Mouse (Mus musculus): Measurements from ENCODE around the gene Mthfd2. TPM values are rescaled to one million over a fixed set of nuclear protein-coding genes. Genes with fewer than 3 reads are reported as not detected.

Gene Mthfd2
- polyA plus RNA-seq, 1 experiment from 2014 or later: 21.0 TPM

- Histone ChIP-seq H3K9ac (peak overlapping the region; percentile 86), H3K4me3 (peak overlapping the region; percentile 86), H3K9me3 (replicated peaks) (no peaks in the 10 kb centered on the region), H3K27me3 (no peaks in the 10 kb centered on the region), H3K36me3 (peaks cover 21% of the 10 kb centered on the region), H3K27ac (no peak overlapping the region), H3K4me1 (replicated peaks) (peaks cover 19% of the 10 kb centered on the region), H3K4me2 (peak overlapping the region; percentile 81)
- 46% methylated on average over 6 of the region's 6 CpGs for WGBS
- no peak for ATAC-seq (replicated peaks; ENCODE audit: insufficient number of reproducible peaks, insufficient read depth, low FRiP score, low read depth)
Measured at GRCm38 (mm10) chr6:83326761-83327160, 1.1 kb upstream of the Mthfd2 start.

GRCm38 (mm10) chr6:83326394-83326736 lies 657 bp upstream of the Mthfd2 start:
- no peak for ATAC-seq (replicated peaks; ENCODE audit: insufficient number of reproducible peaks, insufficient read depth, low FRiP score, low read depth)
- H3K4me3 ChIP-seq: peak overlapping the region; percentile 86

GRCm38 (mm10) chr6:83323652-83324419 lies 1.9 kb downstream of the Mthfd2 start:
- ATAC-seq (replicated peaks; ENCODE audit: insufficient number of reproducible peaks, insufficient read depth, low FRiP score, low read depth): no peak
- whole genome bisulfite sequencing: 58% methylated on average over 8 of the region's 8 CpGs
- peaks cover 19% of the 10 kb centered on the region for H3K4me1 ChIP-seq (replicated peaks)

More at GRCm38 (mm10) chr6:83326394-83326736, 657 bp upstream of the Mthfd2 start:
- Histone ChIP-seq H3K9me3 (replicated peaks) (no peaks in the 10 kb centered on the region), H3K4me2 (peak overlapping the region; percentile 81), H3K9ac (peak overlapping the region; percentile 86), H3K27me3 (no peaks in the 10 kb centered on the region), H3K4me1 (replicated peaks) (peaks cover 19% of the 10 kb centered on the region), H3K27ac (peak overlapping the region; percentile 95), H3K36me3 (peaks cover 17% of the 10 kb centered on the region)
- WGBS: 3% methylated on average over 6 of the region's 6 CpGs

GRCm38 (mm10) chr6:83322794-83323193 lies 2.9 kb downstream of the Mthfd2 start:
- peaks cover 18% of the 10 kb centered on the region for H3K4me1 ChIP-seq (replicated peaks)
- no peak overlapping the region for H3K4me2 ChIP-seq
- WGBS: 63% methylated on average over 2 of the region's 2 CpGs
- H3K27me3 ChIP-seq: no peaks in the 10 kb centered on the region
- H3K27ac ChIP-seq: no peak overlapping the region
- no peak overlapping the region for H3K4me3 ChIP-seq
- H3K9ac ChIP-seq: no peak overlapping the region
- H3K9me3 ChIP-seq (replicated peaks): no peaks in the 10 kb centered on the region
- H3K36me3 ChIP-seq: no peaks in the 10 kb centered on the region
- no peak for ATAC-seq (replicated peaks; ENCODE audit: insufficient number of reproducible peaks, insufficient read depth, low FRiP score, low read depth)

More at GRCm38 (mm10) chr6:83323652-83324419, 1.9 kb downstream of the Mthfd2 start:
- Histone ChIP-seq H3K36me3 (no peaks in the 10 kb centered on the region), H3K4me2 (no peak overlapping the region), H3K9ac (no peak overlapping the region), H3K27ac (no peak overlapping the region), H3K27me3 (no peaks in the 10 kb centered on the region), H3K9me3 (replicated peaks) (no peaks in the 10 kb centered on the region), H3K4me3 (no peak overlapping the region)

GRCm38 (mm10) chr6:83321927-83322326 lies 3.8 kb downstream of the Mthfd2 start:
- no peak for ATAC-seq (replicated peaks; ENCODE audit: insufficient number of reproducible peaks, insufficient read depth, low FRiP score, low read depth)
- no peak overlapping the region for H3K9ac ChIP-seq
- H3K4me1 ChIP-seq (replicated peaks): peaks cover 14% of the 10 kb centered on the region
- H3K27ac ChIP-seq: no peak overlapping the region
- no peaks in the 10 kb centered on the region for H3K36me3 ChIP-seq
- no peak overlapping the region for H3K4me3 ChIP-seq
- WGBS: 46% methylated on average over 1 of the region's 1 CpGs
- H3K9me3 ChIP-seq (replicated peaks): no peaks in the 10 kb centered on the region
- H3K4me2 ChIP-seq: no peak overlapping the region
- no peaks in the 10 kb centered on the region for H3K27me3 ChIP-seq

GRCm38 (mm10) chr6:83317108-83317741 lies 8.5 kb downstream of the Mthfd2 start:
- ATAC-seq (replicated peaks; ENCODE audit: insufficient number of reproducible peaks, insufficient read depth, low FRiP score, low read depth): peak; percentile 98
- WGBS: under 1% methylated on average over 52 of the region's 52 CpGs

GRCm38 (mm10) chr6:83316022-83316421 lies 9.7 kb downstream of the Mthfd2 start:
- H3K36me3 ChIP-seq: no peaks in the 10 kb centered on the region
- H3K9me3 ChIP-seq (replicated peaks): no peaks in the 10 kb centered on the region
- no peak for ATAC-seq (replicated peaks; ENCODE audit: insufficient number of reproducible peaks, insufficient read depth, low FRiP score, low read depth)
- H3K27me3 ChIP-seq: no peaks in the 10 kb centered on the region
- H3K4me2 ChIP-seq: peak overlapping the region; percentile 97; the same call in 1 of the 2 replicates
- no peak overlapping the region for H3K27ac ChIP-seq
- 18% methylated on average over 10 of the region's 10 CpGs for WGBS
- peaks cover 6% of the 10 kb centered on the region for H3K4me1 ChIP-seq (replicated peaks)
- no peak overlapping the region for H3K9ac ChIP-seq
- H3K4me3 ChIP-seq: peak overlapping the region; percentile 89; the same call in 1 of the 2 replicates

More at GRCm38 (mm10) chr6:83317108-83317741, 8.5 kb downstream of the Mthfd2 start:
- peaks cover 6% of the 10 kb centered on the region for H3K4me1 ChIP-seq (replicated peaks)
- peak overlapping the region; percentile 70 for H3K9ac ChIP-seq
- H3K9me3 ChIP-seq (replicated peaks): no peaks in the 10 kb centered on the region
- H3K36me3 ChIP-seq: no peaks in the 10 kb centered on the region
- peak overlapping the region; percentile 97 for H3K4me2 ChIP-seq
- H3K27ac ChIP-seq: 0 out of 2 replicates have a peak overlapping the region, but pooled peaks have one; percentile 36
- H3K4me3 ChIP-seq: peak overlapping the region; percentile 89
- H3K27me3 ChIP-seq: no peaks in the 10 kb centered on the region

GRCm38 (mm10) chr6:83315293-83315692 lies 10.4 kb downstream of the Mthfd2 start:
- H3K27me3 ChIP-seq: no peaks in the 10 kb centered on the region
- H3K27ac ChIP-seq: no peak overlapping the region
- no peaks in the 10 kb centered on the region; the same call in 1 of the 2 replicates for H3K36me3 ChIP-seq
- ATAC-seq (replicated peaks; ENCODE audit: insufficient number of reproducible peaks, insufficient read depth, low FRiP score, low read depth): no peak
- H3K4me3 ChIP-seq: no peak overlapping the region
- H3K4me1 ChIP-seq (replicated peaks): peaks cover 6% of the 10 kb centered on the region
- no peaks in the 10 kb centered on the region for H3K9me3 ChIP-seq (replicated peaks)
- no peak overlapping the region for H3K9ac ChIP-seq
- H3K4me2 ChIP-seq: no peak overlapping the region

- no peaks in the 10 kb centered on the region; the same call in 1 of the 2 replicates for H3K36me3 ChIP-seq
- H3K9ac ChIP-seq: no peak overlapping the region
- no peaks in the 10 kb centered on the region for H3K27me3 ChIP-seq
- no peak overlapping the region for H3K4me2 ChIP-seq
- peaks cover 4% of the 10 kb centered on the region for H3K4me1 ChIP-seq (replicated peaks)
- no peaks in the 10 kb centered on the region for H3K9me3 ChIP-seq (replicated peaks)
- no peak for ATAC-seq (replicated peaks; ENCODE audit: insufficient number of reproducible peaks, insufficient read depth, low FRiP score, low read depth)
- WGBS: 73% methylated on average over 8 of the region's 8 CpGs
- H3K27ac ChIP-seq: no peak overlapping the region
- no peak overlapping the region for H3K4me3 ChIP-seq
Measured at GRCm38 (mm10) chr6:83312514-83312913, 13.2 kb downstream of the Mthfd2 start.

- H3K9ac ChIP-seq: no peak overlapping the region
- ATAC-seq (replicated peaks; ENCODE audit: insufficient number of reproducible peaks, insufficient read depth, low FRiP score, low read depth): no peak
- WGBS: 76% methylated on average over 7 of the region's 7 CpGs
- H3K4me3 ChIP-seq: no peak overlapping the region
- no peaks in the 10 kb centered on the region for H3K9me3 ChIP-seq (replicated peaks)
- peaks cover 3% of the 10 kb centered on the region; the same call in 1 of the 2 replicates for H3K4me1 ChIP-seq (replicated peaks)
- H3K27ac ChIP-seq: no peak overlapping the region
- no peaks in the 10 kb centered on the region for H3K27me3 ChIP-seq
- H3K36me3 ChIP-seq: no peaks in the 10 kb centered on the region; the same call in 1 of the 2 replicates
- no peak overlapping the region for H3K4me2 ChIP-seq
Measured at GRCm38 (mm10) chr6:83312021-83312420, 13.7 kb downstream of the Mthfd2 start.

GRCm38 (mm10) chr6:83311206-83311605 lies 14.5 kb downstream of the Mthfd2 start:
- peaks cover 4% of the 10 kb centered on the region; the same call in 1 of the 2 replicates for H3K36me3 ChIP-seq
- no peaks in the 10 kb centered on the region for H3K4me1 ChIP-seq (replicated peaks)
- H3K4me3 ChIP-seq: no peak overlapping the region
- H3K9ac ChIP-seq: no peak overlapping the region
- no peak overlapping the region for H3K4me2 ChIP-seq
- no peak overlapping the region for H3K27ac ChIP-seq
- no peak for ATAC-seq (replicated peaks; ENCODE audit: insufficient number of reproducible peaks, insufficient read depth, low FRiP score, low read depth)
- 89% methylated on average over 11 of the region's 11 CpGs for WGBS
- H3K9me3 ChIP-seq (replicated peaks): no peaks in the 10 kb centered on the region
- no peaks in the 10 kb centered on the region for H3K27me3 ChIP-seq
